Mouse (Mus musculus): ENCODE data around the gene Pgpep1l. TPM values are rescaled to one million over a fixed set of nuclear protein-coding genes. Genes with fewer than 3 reads are reported as not detected.

The Pgpep1l gene
- polyA plus RNA-seq, 1 experiment from 2014 or later, result 0.18 TPM

DNA sequence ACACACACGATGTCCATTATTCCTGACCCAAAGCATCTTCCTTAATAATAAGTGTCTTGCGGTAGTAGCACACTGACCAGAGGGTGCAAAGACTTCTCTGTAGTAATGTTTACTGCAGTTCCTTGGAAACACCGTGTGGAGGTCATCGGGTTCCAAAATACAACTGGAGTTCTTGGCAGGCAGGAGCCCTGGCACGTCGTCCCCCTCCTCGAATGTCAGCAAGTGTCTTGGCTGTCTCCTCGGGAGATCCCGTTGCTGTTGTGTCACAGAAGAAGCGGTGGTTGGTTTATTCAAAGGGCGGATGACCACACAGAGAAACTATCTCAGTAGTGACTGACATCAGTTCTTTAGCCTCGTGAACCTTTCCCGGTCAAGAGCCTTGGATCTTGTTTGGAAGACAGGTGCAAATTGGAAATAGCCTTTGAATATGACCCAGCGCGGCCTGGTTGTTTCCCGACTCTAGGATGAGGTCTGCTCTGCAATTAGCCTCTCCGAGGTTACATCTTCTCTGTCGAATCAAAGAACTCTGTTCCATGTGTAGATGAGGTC lies 48.4 kb downstream of the Pgpep1l start:
- 65% methylated on average over 18 of the region's 18 CpGs for WGBS
- Histone ChIP-seq H3K27ac (no peak overlapping the region), H3K9me3 (replicated peaks; ENCODE audit: low read length) (no peaks in the 10 kb centered on the region), H3K36me3 (ENCODE audit: insufficient read depth, low read length) (peaks cover 81% of the 10 kb centered on the region), H3K27me3 (ENCODE audit: insufficient read depth, low read length) (no peaks in the 10 kb centered on the region), H3K4me1 (replicated peaks; ENCODE audit: insufficient read depth, low read length) (no peaks in the 10 kb centered on the region), H3K4me3 (replicated peaks; ENCODE audit: low read depth, low read length) (no peak overlapping the region), H3K4me2 (ENCODE audit: low read length) (no peak overlapping the region), H3K9ac (ENCODE audit: low read depth, low read length) (no peak overlapping the region)
- DNase-seq (ENCODE audit: low spot score) (no peak), ATAC-seq (replicated peaks; ENCODE audit: low FRiP score, low read depth) (no peak)
- TF ChIP-seq CTCF (IDR thresholded peaks at IDR 0.05; ENCODE audit: low read depth), result no peak

GRCm38 (mm10) chr7:68213842-68214241 lies 50.2 kb downstream of the Pgpep1l start:
- H3K4me3 ChIP-seq (replicated peaks; ENCODE audit: low read depth, low read length), result no peak overlapping the region
- no peak overlapping the region for H3K4me2 ChIP-seq (ENCODE audit: low read length)
- H3K9me3 ChIP-seq (replicated peaks; ENCODE audit: low read length), result no peaks in the 10 kb centered on the region
- H3K27me3 ChIP-seq (ENCODE audit: insufficient read depth, low read length), result no peaks in the 10 kb centered on the region
- 86% methylated on average over 5 of the region's 5 CpGs for WGBS
- no peak overlapping the region for H3K9ac ChIP-seq (ENCODE audit: low read depth, low read length)
- no peak for ATAC-seq (replicated peaks; ENCODE audit: low FRiP score, low read depth)
- no peak for TF ChIP-seq CTCF (IDR thresholded peaks at IDR 0.05; ENCODE audit: low read depth)
- H3K4me1 ChIP-seq (replicated peaks; ENCODE audit: insufficient read depth, low read length), result no peaks in the 10 kb centered on the region
- H3K36me3 ChIP-seq (ENCODE audit: insufficient read depth, low read length), result peaks cover 81% of the 10 kb centered on the region
- no peak for DNase-seq (ENCODE audit: low spot score)
- H3K27ac ChIP-seq, result no peak overlapping the region

DNA sequence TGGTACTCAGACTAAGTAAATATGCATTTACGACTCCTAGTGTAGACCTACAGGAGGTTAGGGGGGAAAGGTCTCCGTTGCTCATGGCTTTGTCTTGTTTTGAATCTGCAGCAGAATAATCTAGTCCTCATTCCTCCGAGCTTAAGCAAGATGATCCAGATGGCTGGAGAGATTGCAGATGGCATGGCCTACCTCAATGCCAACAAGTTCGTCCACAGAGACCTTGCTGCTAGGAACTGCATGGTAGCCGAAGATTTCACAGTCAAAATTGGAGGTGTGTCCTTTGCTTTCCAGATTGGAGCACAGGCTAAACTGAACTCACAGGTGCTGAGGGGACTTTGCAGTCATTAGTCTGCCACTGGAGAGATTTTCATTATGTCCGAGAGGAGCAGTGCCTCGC lies 52.1 kb downstream of the Pgpep1l start:
- DNase-seq (ENCODE audit: low spot score), result no peak
- Histone ChIP-seq H3K4me3 (replicated peaks; ENCODE audit: low read depth, low read length) (no peak overlapping the region), H3K4me2 (ENCODE audit: low read length) (no peak overlapping the region), H3K9me3 (replicated peaks; ENCODE audit: low read length) (no peaks in the 10 kb centered on the region), H3K9ac (ENCODE audit: low read depth, low read length) (no peak overlapping the region), H3K27ac (no peak overlapping the region), H3K4me1 (replicated peaks; ENCODE audit: insufficient read depth, low read length) (no peaks in the 10 kb centered on the region), H3K36me3 (ENCODE audit: insufficient read depth, low read length) (peaks cover 80% of the 10 kb centered on the region), H3K27me3 (ENCODE audit: insufficient read depth, low read length) (no peaks in the 10 kb centered on the region)
- no peak for ATAC-seq (replicated peaks; ENCODE audit: low FRiP score, low read depth)
- no peak for TF ChIP-seq CTCF (IDR thresholded peaks at IDR 0.05; ENCODE audit: low read depth)
- WGBS, result 87% methylated on average over 7 of the region's 7 CpGs

GRCm38 (mm10) chr7:68210417-68210816 lies 53.6 kb downstream of the Pgpep1l start:
- Histone ChIP-seq H3K27ac (no peak overlapping the region), H3K4me3 (replicated peaks; ENCODE audit: low read depth, low read length) (no peak overlapping the region), H3K4me2 (ENCODE audit: low read length) (no peak overlapping the region), H3K9me3 (replicated peaks; ENCODE audit: low read length) (no peaks in the 10 kb centered on the region), H3K27me3 (ENCODE audit: insufficient read depth, low read length) (no peaks in the 10 kb centered on the region), H3K4me1 (replicated peaks; ENCODE audit: insufficient read depth, low read length) (no peaks in the 10 kb centered on the region), H3K36me3 (ENCODE audit: insufficient read depth, low read length) (peaks cover 72% of the 10 kb centered on the region), H3K9ac (ENCODE audit: low read depth, low read length) (no peak overlapping the region)
- 70% methylated on average over 4 of the region's 4 CpGs for WGBS
- ATAC-seq (replicated peaks; ENCODE audit: low FRiP score, low read depth) (no peak), DNase-seq (ENCODE audit: low spot score) (no peak)
- TF ChIP-seq CTCF (IDR thresholded peaks at IDR 0.05; ENCODE audit: low read depth), result no peak

- TF ChIP-seq CTCF (IDR thresholded peaks at IDR 0.05; ENCODE audit: low read depth), result no peak
- 90% methylated on average over 6 of the region's 6 CpGs for WGBS
These were observed 55.0 kb downstream of the Pgpep1l start for GRCm38 (mm10) chr7:68209039-68209438.

GRCm38 (mm10) chr7:68205776-68206427 lies 58.1 kb downstream of the Pgpep1l start:
- no peak for TF ChIP-seq CTCF (IDR thresholded peaks at IDR 0.05; ENCODE audit: low read depth)
- Histone ChIP-seq H3K4me1 (replicated peaks; ENCODE audit: insufficient read depth, low read length) (no peaks in the 10 kb centered on the region), H3K27ac (no peak overlapping the region), H3K4me2 (ENCODE audit: low read length) (no peak overlapping the region), H3K4me3 (replicated peaks; ENCODE audit: low read depth, low read length) (no peak overlapping the region), H3K9ac (ENCODE audit: low read depth, low read length) (no peak overlapping the region), H3K9me3 (replicated peaks; ENCODE audit: low read length) (no peaks in the 10 kb centered on the region), H3K36me3 (ENCODE audit: insufficient read depth, low read length) (peaks cover 60% of the 10 kb centered on the region), H3K27me3 (ENCODE audit: insufficient read depth, low read length) (no peaks in the 10 kb centered on the region)
- DNase-seq (ENCODE audit: low spot score) (no peak), ATAC-seq (replicated peaks; ENCODE audit: low FRiP score, low read depth) (no peak)
- 90% methylated on average over 8 of the region's 8 CpGs for WGBS

More at GRCm38 (mm10) chr7:68209039-68209438, 55.0 kb downstream of the Pgpep1l start:
- DNase-seq (ENCODE audit: low spot score) (no peak), ATAC-seq (replicated peaks; ENCODE audit: low FRiP score, low read depth) (no peak)
- Histone ChIP-seq H3K4me2 (ENCODE audit: low read length) (no peak overlapping the region), H3K36me3 (ENCODE audit: insufficient read depth, low read length) (peaks cover 65% of the 10 kb centered on the region), H3K4me1 (replicated peaks; ENCODE audit: insufficient read depth, low read length) (no peaks in the 10 kb centered on the region), H3K9ac (ENCODE audit: low read depth, low read length) (no peak overlapping the region), H3K27me3 (ENCODE audit: insufficient read depth, low read length) (no peaks in the 10 kb centered on the region), H3K4me3 (replicated peaks; ENCODE audit: low read depth, low read length) (no peak overlapping the region), H3K27ac (no peak overlapping the region), H3K9me3 (replicated peaks; ENCODE audit: low read length) (no peaks in the 10 kb centered on the region)
